Mouse (Mus musculus): ENCODE results near the gene Gm28308. TPM values are rescaled to one million over a fixed set of nuclear protein-coding genes. Genes with fewer than 3 reads are reported as not detected.
A peak's percentile ranks its signal among the peaks of the same experiment; 100 is the strongest.

The Gm28308 gene
- polyA plus RNA-seq, 2 experiments from 2014 or later = not detected

GRCm38 (mm10) chr6:52231885-52232567 lies 18.9 kb upstream of the Gm28308 start:
- ATAC-seq = no peak

- ATAC-seq = no peak
Observed at GRCm38 (mm10) chr6:52230516-52231165, 17.5 kb upstream of the Gm28308 start, which contains the start of gene Hoxa9. Gene Hoxa9, minus strand, starts transcription at chr6:52231089.

- ATAC-seq = peak; percentile 40
Observed at GRCm38 (mm10) chr6:52229558-52230416, 16.6 kb upstream of the Gm28308 start.

GRCm38 (mm10) chr6:52228475-52229465 lies 15.6 kb upstream of the Gm28308 start:
- no peak for ATAC-seq

- no peak for ATAC-seq
Observed at GRCm38 (mm10) chr6:52227470-52228222, 14.5 kb upstream of the Gm28308 start.

GRCm38 (mm10) chr6:52226569-52227257 lies 13.6 kb upstream of the Gm28308 start:
- ATAC-seq = no peak

GRCm38 (mm10) chr6:52225612-52226568 lies 12.8 kb upstream of the Gm28308 start:
- ATAC-seq = no peak

- ATAC-seq = no peak
Observed at GRCm38 (mm10) chr6:52224895-52225611, 11.9 kb upstream of the Gm28308 start.

- no peak for ATAC-seq
Observed at GRCm38 (mm10) chr6:52223939-52224760, 11.0 kb upstream of the Gm28308 start.

- ATAC-seq = no peak
Observed at GRCm38 (mm10) chr6:52222729-52223128, 9.6 kb upstream of the Gm28308 start.

GRCm38 (mm10) chr6:52221993-52222685 lies 9.0 kb upstream of the Gm28308 start:
- no peak for ATAC-seq

- ATAC-seq = peak; percentile 72
Observed at GRCm38 (mm10) chr6:52221337-52221992, 8.3 kb upstream of the Gm28308 start, which contains the start of gene Hoxa7. Gene Hoxa7, minus strand, starts transcription at chr6:52221854.

GRCm38 (mm10) chr6:52220865-52221310 lies 7.7 kb upstream of the Gm28308 start:
- ATAC-seq = no peak

- ATAC-seq = no peak
Observed at GRCm38 (mm10) chr6:52220003-52220864, 7.1 kb upstream of the Gm28308 start.

GRCm38 (mm10) chr6:52219234-52219942 lies 6.2 kb upstream of the Gm28308 start:
- no peak for ATAC-seq
